Mouse (Mus musculus): ENCODE measurements around the gene P2rx6. TPM values are rescaled to one million over a fixed set of nuclear protein-coding genes. Genes with fewer than 3 reads are reported as not detected.
"Not testable (repeated sequence)": the region's sequence is repeated elsewhere in the genome, so short reads cannot be mapped to it uniquely, and the experiment has no call there.

P2rx6 gene
- total RNA-seq, 1 experiment from 2014 or later, result 1.4 TPM

DNA sequence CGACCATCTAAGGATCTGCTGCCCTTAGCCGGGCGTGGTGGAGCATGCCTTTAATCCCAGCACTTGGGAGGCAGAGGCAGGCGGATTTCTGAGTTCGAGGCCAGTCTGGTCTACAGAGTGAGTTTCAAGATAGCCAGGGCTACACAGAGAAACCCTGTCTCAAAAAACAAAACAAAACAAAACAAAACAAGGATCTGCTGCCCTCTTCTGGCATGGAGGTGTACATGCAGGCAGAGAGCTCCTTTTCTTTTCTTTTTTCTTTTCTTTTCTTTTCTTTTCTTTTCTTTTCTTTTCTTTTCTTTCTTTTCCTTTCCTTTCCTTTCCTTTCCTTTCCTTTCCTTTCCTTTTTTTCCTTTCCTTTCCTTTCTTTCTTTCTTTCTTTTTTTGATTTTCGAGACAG is 53.1 kb downstream of the P2rx6 start:
- ATAC-seq (replicated peaks in 1 of 2; ENCODE audit: insufficient read depth in 1 of 2, low FRiP score in 2 of 2, low TSS enrichment in 1 of 2, low read depth in 1 of 2, poor library complexity in 2 of 2, severe bottlenecking in 2 of 2), result not testable (repeated sequence)

DNA sequence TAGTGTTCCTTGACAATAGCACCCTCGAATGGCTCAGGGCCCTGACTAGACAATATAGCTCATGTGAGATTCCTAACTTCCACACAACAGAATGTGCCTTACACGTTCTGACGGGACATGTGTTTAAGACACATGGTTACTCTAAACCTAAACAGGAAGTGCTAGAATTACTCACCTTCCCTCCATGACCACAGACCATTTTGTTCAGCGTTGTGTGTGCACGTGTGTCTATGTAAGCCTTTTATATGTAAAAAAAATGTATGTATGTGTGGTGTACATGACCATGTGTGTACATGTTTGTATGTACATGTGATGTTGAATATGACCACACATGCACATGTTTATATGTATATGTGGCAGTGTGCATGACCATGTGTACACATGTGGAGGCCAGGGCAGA is 54.5 kb downstream of the P2rx6 start:
- no peak for ATAC-seq (replicated peaks in 1 of 2; ENCODE audit: insufficient read depth in 1 of 2, low FRiP score in 2 of 2, low TSS enrichment in 1 of 2, low read depth in 1 of 2, poor library complexity in 2 of 2, severe bottlenecking in 2 of 2)

DNA sequence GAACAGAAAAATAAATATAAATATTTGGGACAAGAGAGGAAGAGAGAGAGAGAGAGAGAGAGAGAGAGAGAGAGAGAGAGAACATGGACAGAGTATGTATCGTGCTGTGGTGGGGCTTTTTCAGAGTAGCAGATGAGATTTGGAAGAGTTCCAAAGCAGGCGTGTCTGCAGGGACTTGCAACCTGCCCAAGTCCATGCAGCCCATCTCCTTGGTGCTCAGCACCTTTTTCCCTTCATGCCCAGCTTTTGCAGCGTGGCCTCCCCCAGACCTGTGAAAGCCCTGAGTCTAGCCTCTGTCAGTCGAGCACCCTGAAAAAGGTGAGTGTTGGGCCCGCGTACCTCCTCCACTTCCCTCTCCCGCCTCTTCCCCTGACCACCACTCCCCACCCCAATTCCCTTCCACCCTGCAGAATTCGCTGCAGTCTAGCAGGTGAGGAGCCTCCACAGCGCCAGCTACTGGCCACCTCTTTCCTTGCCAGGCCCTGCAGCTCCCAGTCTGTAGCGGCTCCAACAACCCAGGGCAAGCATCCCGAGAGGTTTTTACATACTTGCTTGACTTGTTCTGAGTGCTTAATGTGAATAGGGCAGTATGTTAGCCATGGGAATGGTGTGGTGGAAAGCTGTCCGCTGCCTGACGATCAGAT is 56.4 kb downstream of the P2rx6 start:
- peak; percentile 86 for ATAC-seq (replicated peaks in 1 of 2; ENCODE audit: insufficient read depth in 1 of 2, low FRiP score in 2 of 2, low TSS enrichment in 1 of 2, low read depth in 1 of 2, poor library complexity in 2 of 2, severe bottlenecking in 2 of 2)

DNA sequence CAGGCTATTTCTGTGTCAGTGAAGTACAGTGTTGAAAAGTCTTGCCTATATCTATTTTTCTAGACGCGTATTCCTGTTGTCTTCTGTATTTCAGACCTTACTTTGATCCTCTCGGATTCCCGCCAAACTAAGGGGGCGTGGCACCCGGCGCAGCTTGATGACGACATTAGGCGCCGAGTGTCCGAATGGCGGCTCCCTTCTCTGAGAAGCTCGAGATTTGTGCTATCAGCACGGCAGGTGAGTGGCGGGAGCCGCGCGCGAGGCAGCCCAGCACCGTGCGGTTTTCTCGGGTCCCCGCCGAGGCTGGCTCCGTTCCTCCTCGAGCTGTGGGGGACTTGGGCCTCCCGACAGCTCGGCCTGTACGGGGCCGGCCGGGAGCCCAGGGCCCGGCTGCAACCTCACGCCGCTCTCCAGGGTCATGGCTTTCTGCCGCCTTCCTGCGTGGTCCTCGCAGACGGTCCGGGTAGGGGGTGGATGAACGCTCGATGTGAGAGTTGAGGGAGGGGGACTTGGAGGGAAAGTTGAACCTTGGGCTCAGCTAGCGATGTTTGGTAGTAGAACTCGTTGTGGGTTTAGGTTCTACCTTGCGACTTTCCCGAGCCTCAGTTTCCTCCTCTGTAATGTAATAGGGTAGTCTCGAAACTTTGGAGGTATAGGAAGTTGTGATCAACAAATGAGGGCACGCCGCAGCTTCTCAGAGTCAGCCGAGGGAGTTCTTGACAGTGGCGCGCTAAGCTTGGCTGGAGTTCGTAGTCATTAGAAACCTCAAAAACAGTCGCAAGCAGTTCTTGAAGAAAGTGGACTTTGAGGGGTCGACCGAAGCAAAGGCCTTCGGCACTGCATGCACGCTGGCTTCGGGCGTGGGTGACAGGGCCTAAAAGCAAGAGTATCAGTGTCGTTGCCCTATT is 57.8 kb downstream of the P2rx6 start, which contains the start of gene Smpd4:
Gene Smpd4 (plus strand): TSS at position 157 of the 908 bp plus-strand sequence.
- peak; percentile 60 to 86 for ATAC-seq (replicated peaks in 1 of 2; ENCODE audit: insufficient read depth in 1 of 2, low FRiP score in 2 of 2, low TSS enrichment in 1 of 2, low read depth in 1 of 2, poor library complexity in 2 of 2, severe bottlenecking in 2 of 2)

DNA sequence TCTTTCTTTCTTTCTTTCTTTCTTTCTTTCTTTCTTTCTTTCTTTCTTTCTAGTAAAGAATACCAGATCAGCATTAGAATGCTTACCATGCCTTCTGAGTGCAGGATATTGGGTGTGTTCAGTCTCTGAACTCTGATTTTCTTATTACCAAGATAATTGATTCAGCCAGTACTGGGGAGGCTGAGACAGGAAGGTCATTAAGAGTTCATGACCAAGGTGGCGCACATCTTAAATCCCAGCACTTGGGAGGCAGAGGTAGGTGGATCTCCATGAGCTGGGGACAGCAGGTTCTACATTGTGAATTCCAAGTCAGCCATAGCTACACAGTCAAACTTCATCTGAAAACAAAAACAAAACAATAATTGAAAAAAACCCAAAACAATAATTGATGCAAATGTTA is 60.3 kb downstream of the P2rx6 start:
- no peak for ATAC-seq (replicated peaks in 1 of 2; ENCODE audit: insufficient read depth in 1 of 2, low FRiP score in 2 of 2, low TSS enrichment in 1 of 2, low read depth in 1 of 2, poor library complexity in 2 of 2, severe bottlenecking in 2 of 2)

DNA sequence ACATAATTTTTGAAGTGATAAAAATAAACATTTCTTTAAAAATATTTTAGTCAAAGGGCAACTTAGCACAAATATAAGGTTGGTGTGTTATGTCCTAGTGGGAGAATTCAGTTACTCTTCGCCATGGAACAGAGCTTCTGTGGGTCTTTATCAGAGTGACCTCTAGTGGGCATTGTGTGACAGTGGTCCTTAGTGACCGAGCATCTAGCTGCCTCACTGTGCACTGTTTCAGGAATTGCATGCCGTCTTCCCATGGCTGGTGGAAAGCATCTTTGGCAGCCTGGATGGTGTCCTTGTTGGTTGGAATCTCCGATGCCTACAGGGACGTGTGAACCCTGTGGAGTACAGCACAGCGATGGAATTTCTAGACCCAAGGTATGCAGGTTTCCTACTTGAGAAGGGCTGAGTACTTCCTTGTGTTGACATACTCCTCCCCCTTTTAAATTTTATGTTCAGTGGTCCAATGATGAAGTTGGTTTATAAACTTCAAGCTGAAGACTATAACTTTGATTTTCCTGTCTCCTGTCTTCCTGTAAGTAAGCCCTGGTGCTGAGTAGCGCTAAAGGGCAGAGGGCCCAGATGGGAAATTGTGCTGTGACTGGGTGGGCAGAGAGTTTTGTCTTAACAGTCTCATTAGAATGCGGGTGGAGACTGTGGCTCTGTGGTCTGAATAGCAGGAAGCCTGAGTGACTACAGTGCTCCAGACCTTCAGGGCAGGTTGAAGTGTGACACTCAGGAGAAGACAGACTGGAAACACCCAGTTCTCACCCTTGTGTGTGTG is 64.0 kb downstream of the P2rx6 start:
- ATAC-seq (replicated peaks in 1 of 2; ENCODE audit: insufficient read depth in 1 of 2, low FRiP score in 2 of 2, low TSS enrichment in 1 of 2, low read depth in 1 of 2, poor library complexity in 2 of 2, severe bottlenecking in 2 of 2), result peak; percentile 60 to 76

DNA sequence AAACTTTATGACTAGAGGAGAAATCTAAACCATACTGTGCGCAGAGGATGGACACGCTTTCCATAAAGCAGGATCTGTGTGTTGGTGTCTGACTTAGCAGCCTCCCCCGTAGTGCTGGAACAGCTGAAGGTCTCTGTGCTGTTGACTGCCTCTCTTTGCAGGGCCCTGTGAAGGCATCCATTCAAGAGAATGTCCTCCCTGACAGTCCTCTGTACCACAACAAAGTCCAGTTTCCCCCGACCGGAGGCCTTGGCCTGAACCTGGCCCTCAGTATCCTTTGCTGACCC is 64.5 kb downstream of the P2rx6 start:
- no peak for ATAC-seq (replicated peaks in 1 of 2; ENCODE audit: insufficient read depth in 1 of 2, low FRiP score in 2 of 2, low TSS enrichment in 1 of 2, low read depth in 1 of 2, poor library complexity in 2 of 2, severe bottlenecking in 2 of 2)

Other genes with a start within 250 kb of the P2rx6 start
- gene Serpind1, start 230.5 kb upstream of the P2rx6 start, total RNA-seq (2017), result not detected in 2 replicates
- gene Snap29, start 155.9 kb upstream of the P2rx6 start, total RNA-seq (2017), result 19.8 and 23.1 TPM in 2 replicates
- gene Pi4ka, start 155.6 kb upstream of the P2rx6 start, total RNA-seq (2017), result 42.2 and 46.0 TPM in 2 replicates
- 27.4 and 35.1 TPM in 2 replicates for gene Crkl, start 109.9 kb upstream of the P2rx6 start, total RNA-seq (2017)
- 0.05 TPM in 1 of 2 replicates, not detected in the other for gene Aifm3, start 72.3 kb upstream of the P2rx6 start, total RNA-seq (2017)
- 36.3 and 60.6 TPM in 2 replicates for gene Lztr1, start 53.2 kb upstream of the P2rx6 start, total RNA-seq (2017)
- gene Thap7, start 30.7 kb upstream of the P2rx6 start, total RNA-seq (2017), result 21.2 and 55.7 TPM in 2 replicates
- 0.13 and 0.45 TPM in 2 replicates for gene Lrrc74b, start 638 bp upstream of the P2rx6 start, total RNA-seq (2017)
- 9.2 and 9.7 TPM in 2 replicates for gene Slc7a4, start 21.3 kb downstream of the P2rx6 start, total RNA-seq (2017)
- 32.3 and 45.2 TPM in 2 replicates for gene Smpd4, start 57.5 kb downstream of the P2rx6 start, total RNA-seq (2017)
- gene Ccdc74a, start 84.6 kb downstream of the P2rx6 start, total RNA-seq (2017), result not detected in 2 replicates
- gene Med15, start 171.0 kb downstream of the P2rx6 start, total RNA-seq (2017), result 27.4 and 31.3 TPM in 2 replicates
- gene Klhl22, start 197.7 kb downstream of the P2rx6 start, total RNA-seq (2017), result 16.0 and 23.1 TPM in 2 replicates
- gene Scarf2, start 235.4 kb downstream of the P2rx6 start, total RNA-seq (2017), result not detected in 2 replicates